Mouse (Mus musculus) intestine, embryonic 16.5 days (tissue): ENCODE data around the gene Mrpl52. TPM values are rescaled to one million over a fixed set of nuclear protein-coding genes. Genes with fewer than 3 reads are reported as not detected.

ENCODE experiments used
- ATAC-seq: fragments of 200-750 bp; cut with Nextera tagmentation; 2 replicates; pipeline ENCODE4 v1.8.0; 2017; ENCODE audit warnings: moderate TSS enrichment, moderate library complexity
- H3K27ac ChIP-seq: fragments of 300-500 bp; sonication (generic); 2 replicates; pipeline ENCODE4 v1.5.1; 2014; ENCODE audit warnings: mild to moderate bottlenecking, low read length
- H3K27me3 ChIP-seq: fragments of 300-500 bp; sonication (generic); replicated peaks from 2 replicates; pipeline ENCODE4 v1.6.1; 2014; ENCODE audit warnings: low read length, control low read depth, mixed read lengths; ENCODE audit not compliant: control insufficient read depth, insufficient read depth
- H3K36me3 ChIP-seq: fragments of 300-500 bp; sonication (generic); 2 replicates; pipeline ENCODE4 v1.6.1; 2014; ENCODE audit warnings: low read length, control low read depth; ENCODE audit not compliant: control insufficient read depth, insufficient read depth
- H3K4me1 ChIP-seq: fragments of 300-500 bp; sonication (generic); 2 replicates; pipeline ENCODE4 v1.6.1; 2014; ENCODE audit warnings: low read length, control low read depth, mixed read lengths; ENCODE audit not compliant: control insufficient read depth, insufficient read depth
- H3K4me2 ChIP-seq: fragments of 300-500 bp; sonication (generic); 2 replicates; pipeline ENCODE4 v1.6.1; 2014; ENCODE audit warnings: low read depth, low read length, control low read depth
- H3K4me3 ChIP-seq: fragments of 300-500 bp; sonication (generic); 2 replicates; pipeline ENCODE4 v1.5.1; 2014; ENCODE audit warnings: mild to moderate bottlenecking, low read length
- H3K9ac ChIP-seq: fragments of 300-500 bp; sonication (generic); 2 replicates; pipeline ENCODE4 v1.6.1; 2014; ENCODE audit warnings: low read depth, low read length
- H3K9me3 ChIP-seq: fragments of 300-500 bp; sonication (generic); 2 replicates; pipeline ENCODE4 v1.6.1; 2016; ENCODE audit warnings: low read length, control low read depth; ENCODE audit not compliant: control insufficient read depth
- WGBS: fragments of 180-500 bp; shearing (Covaris S2); extraction: QIAGEN DNeasy Blood & Tissue Kit; methylation state at CpG from one replicate; pipeline ENCODE4 v1.1.7; 2014; 5-methylcytosine and 5-hydroxymethylcytosine counted together
- polyA plus RNA-seq: library from polyadenylated mRNA; unstranded; fragments of >200 nt; fragmentation: Nextera tagmentation; extraction: Ambion mirVana; gene quantifications from 2 replicates; pipeline ENCODE4 v1.2.1, GENCODE M21; 2015

Mrpl52 gene
- polyA plus RNA-seq, 1 experiment from 2014 or later, result 267 TPM

DNA sequence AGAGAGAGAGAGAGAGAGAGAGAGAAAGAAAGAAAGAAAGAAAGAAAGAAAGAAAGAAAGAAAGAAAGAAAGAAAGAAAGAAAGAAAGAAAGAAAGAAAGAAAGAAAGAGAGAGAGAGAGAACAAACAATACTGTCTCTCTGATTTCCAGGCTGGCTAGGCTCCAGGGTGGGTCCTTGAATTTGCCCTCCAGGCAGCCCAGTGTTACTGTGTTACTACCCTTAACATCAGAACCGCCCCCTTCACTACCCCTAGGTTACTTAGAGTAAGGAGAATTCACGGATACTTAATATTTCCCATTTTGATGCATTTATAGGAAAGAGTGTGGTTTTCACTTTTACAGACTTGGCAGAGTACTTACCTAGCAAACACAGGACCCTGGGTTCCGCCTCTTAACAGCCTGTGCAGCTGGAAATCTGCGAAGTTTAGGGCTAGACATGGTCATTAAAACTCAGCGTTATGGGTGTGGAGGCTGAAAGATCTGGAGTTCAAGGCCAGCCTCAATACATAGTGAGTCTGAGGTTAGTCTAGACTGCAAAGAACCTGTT lies 10.4 kb upstream of the Mrpl52 start:
- H3K27ac ChIP-seq, result no peak overlapping the region
- H3K36me3 ChIP-seq, result no peaks in the 10 kb centered on the region
- no peak overlapping the region for H3K4me3 ChIP-seq
- H3K4me1 ChIP-seq, result peaks cover 20% of the 10 kb centered on the region
- WGBS, result 56% methylated on average over 5 of the region's 5 CpGs
- H3K9me3 ChIP-seq, result no peaks in the 10 kb centered on the region
- H3K9ac ChIP-seq, result no peak overlapping the region
- no peak overlapping the region for H3K4me2 ChIP-seq
- no peaks in the 10 kb centered on the region for H3K27me3 ChIP-seq
- no peak for ATAC-seq

DNA sequence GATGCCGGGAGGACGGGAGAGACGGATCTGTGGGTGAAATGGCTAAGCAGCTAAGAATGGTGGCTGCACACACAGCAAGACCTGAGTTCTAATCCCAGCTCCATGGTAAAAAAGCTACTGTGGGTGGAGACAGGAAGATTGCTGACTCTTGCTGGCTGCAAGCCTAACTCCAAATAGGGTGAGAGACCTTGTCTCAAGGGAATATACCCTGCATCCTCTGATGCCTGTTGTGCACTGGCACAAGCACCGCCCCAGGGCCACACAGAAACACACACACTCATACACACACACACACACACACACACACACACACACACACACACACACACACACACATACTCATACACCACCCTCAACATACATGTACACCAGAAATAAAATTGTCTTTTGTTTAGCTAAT lies 9.9 kb upstream of the Mrpl52 start:
- Histone ChIP-seq H3K36me3 (no peaks in the 10 kb centered on the region), H3K9ac (no peak overlapping the region), H3K4me3 (no peak overlapping the region), H3K4me2 (no peak overlapping the region), H3K27ac (no peak overlapping the region), H3K27me3 (no peaks in the 10 kb centered on the region), H3K9me3 (no peaks in the 10 kb centered on the region), H3K4me1 (peaks cover 20% of the 10 kb centered on the region)
- ATAC-seq, result no peak
- WGBS, result 76% methylated on average over 4 of the region's 4 CpGs

DNA sequence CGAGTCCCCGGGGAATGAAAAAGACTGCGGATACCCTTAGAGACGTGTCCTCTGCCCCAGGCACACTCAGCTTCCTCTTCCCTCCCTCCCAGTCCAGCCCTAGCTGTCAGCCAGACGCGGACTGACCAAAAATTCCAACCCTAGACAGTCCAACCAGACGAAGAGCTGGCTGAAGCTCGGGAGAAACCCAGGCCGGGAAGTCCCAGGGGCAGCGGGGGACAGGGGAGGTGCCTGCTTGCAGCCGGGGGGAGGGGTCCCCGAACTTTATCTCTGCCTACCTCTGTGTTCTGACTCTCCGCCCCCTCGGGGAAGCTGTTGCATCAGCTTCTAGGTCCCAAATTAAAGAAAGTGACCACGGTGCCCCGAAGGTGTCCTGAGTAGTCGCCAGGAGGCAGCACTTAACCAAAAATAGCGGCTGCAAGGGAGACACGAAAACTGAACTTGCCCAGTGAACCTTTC lies 9.1 kb upstream of the Mrpl52 start, which contains the start of gene Slc7a7:
Slc7a7 (minus strand) TSS at position 158 of the 459 bp plus-strand sequence.
- H3K4me3 ChIP-seq, result no peak within 1 kb of the TSS
- 15% methylated on average over 19 of the region's 19 CpGs for WGBS
- H3K4me2 ChIP-seq, result no peak within 1 kb of the TSS
- no peaks in the 10 kb centered on the region for H3K9me3 ChIP-seq
- peaks cover 20% of the 10 kb centered on the region for H3K4me1 ChIP-seq
- no peaks in the 10 kb centered on the region for H3K36me3 ChIP-seq
- H3K9ac ChIP-seq, result no peak within 1 kb of the TSS
- H3K27me3 ChIP-seq, result no peaks in the 10 kb centered on the region
- no peak within 1 kb of the TSS for H3K27ac ChIP-seq
- no peak for ATAC-seq

DNA sequence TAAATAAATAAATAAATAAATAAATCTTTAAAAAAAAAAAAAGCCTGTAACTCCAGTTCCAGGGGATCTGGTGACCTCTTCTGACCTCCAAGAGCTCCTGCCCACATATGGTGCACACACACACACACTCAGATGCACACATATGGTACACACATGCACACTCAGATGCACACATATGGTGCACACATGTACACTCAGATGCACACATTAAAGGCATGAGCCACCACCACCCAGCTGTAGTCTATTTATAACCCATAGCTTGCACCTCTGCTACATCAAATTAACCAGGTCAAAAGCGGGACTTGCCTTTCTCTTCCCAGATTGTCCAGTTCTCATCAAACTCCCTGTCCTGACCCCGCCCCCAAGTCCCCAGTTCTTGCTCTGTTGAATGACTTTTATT lies 5.7 kb upstream of the Mrpl52 start:
- H3K9me3 ChIP-seq, result no peaks in the 10 kb centered on the region
- no peak overlapping the region for H3K27ac ChIP-seq
- no peaks in the 10 kb centered on the region for H3K36me3 ChIP-seq
- no peak overlapping the region for H3K4me3 ChIP-seq
- no peak for ATAC-seq
- WGBS, result 77% methylated on average over 2 of the region's 2 CpGs
- no peaks in the 10 kb centered on the region for H3K27me3 ChIP-seq
- H3K4me1 ChIP-seq, result 0 out of 2 replicates have a peak, but pooled peaks cover 3% of the 10 kb centered on the region
- H3K4me2 ChIP-seq, result no peak overlapping the region
- H3K9ac ChIP-seq, result no peak overlapping the region

DNA sequence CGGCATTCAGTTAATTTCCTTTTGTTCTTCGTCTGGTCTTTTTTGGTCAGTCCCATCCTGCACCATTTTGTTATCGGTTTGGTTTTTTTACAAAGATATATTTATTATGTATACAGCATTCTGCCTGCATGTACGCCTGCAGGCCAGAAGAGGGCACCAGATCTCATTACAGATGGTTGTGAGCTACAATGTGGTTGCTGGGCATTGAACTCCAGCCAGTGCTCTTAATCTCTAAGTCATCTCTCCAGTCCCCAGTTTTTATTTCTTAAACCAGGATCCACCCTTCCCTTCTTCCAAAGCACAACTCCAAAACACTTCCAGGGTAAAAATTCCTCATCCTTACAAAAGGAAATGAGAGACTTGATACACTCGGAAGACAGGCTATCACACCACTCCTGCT lies 3.3 kb upstream of the Mrpl52 start:
- ATAC-seq, result no peak
- Histone ChIP-seq H3K4me1 (0 out of 2 replicates have a peak, but pooled peaks cover 5% of the 10 kb centered on the region), H3K27ac (no peak overlapping the region), H3K4me2 (no peak overlapping the region), H3K4me3 (no peak overlapping the region), H3K9me3 (no peaks in the 10 kb centered on the region), H3K36me3 (no peaks in the 10 kb centered on the region), H3K9ac (no peak overlapping the region), H3K27me3 (no peaks in the 10 kb centered on the region)
- WGBS, result 69% methylated on average over 5 of the region's 5 CpGs

DNA sequence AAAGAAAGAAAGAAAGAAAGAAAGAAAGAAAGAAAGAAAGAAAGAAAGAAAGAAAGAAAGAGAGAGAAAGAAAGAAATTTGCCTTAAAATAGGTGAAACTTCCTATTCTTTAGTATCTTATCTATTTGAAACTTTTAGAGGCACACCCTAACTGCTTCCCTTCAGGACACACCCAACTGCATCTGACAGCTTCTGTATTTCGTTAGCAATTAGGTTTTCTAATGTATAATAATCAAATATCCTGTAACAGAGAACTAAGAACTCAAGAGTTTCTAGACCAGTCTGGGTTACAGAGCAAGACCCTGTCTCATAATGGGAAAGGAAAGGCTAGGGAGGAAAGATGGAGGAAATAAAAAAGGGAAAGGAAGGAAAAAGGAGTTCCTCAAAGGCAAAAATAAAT lies 2.1 kb upstream of the Mrpl52 start:
- ATAC-seq, result no peak
- Histone ChIP-seq H3K9me3 (no peaks in the 10 kb centered on the region), H3K27me3 (no peaks in the 10 kb centered on the region), H3K27ac (no peak overlapping the region), H3K4me3 (no peak overlapping the region), H3K4me1 (peaks cover 9% of the 10 kb centered on the region), H3K9ac (no peak overlapping the region), H3K36me3 (no peaks in the 10 kb centered on the region), H3K4me2 (no peak overlapping the region)
- 75% methylated on average over 1 of the region's 1 CpGs for WGBS

DNA sequence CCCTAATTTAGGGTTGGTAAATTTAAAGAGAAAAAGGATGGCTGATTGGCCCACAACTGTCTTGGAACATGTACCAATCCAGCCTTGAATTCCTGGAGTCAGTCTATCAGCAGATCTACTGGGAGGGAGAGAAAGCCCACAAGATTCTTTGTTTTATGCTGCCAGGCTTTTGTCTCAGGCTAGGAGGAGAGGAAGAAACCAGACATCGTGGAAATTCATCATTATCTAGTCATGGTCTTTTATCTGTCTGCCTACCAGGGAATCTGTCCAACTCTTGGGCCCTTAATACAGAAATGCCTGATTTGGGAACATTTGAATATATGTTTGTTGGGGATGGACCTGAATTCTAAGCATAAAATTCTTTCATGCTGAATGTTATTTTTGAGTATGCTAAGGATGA lies 1.2 kb upstream of the Mrpl52 start:
- no peak overlapping the region for H3K27ac ChIP-seq
- H3K9me3 ChIP-seq, result no peaks in the 10 kb centered on the region
- no peaks in the 10 kb centered on the region; the same call in 1 of the 2 replicates for H3K36me3 ChIP-seq
- H3K4me2 ChIP-seq, result no peak overlapping the region
- H3K27me3 ChIP-seq, result no peaks in the 10 kb centered on the region
- no peak for ATAC-seq
- H3K9ac ChIP-seq, result no peak overlapping the region
- H3K4me3 ChIP-seq, result no peak overlapping the region
- peaks cover 18% of the 10 kb centered on the region for H3K4me1 ChIP-seq
- WGBS, result 89% methylated on average over 1 of the region's 1 CpGs

DNA sequence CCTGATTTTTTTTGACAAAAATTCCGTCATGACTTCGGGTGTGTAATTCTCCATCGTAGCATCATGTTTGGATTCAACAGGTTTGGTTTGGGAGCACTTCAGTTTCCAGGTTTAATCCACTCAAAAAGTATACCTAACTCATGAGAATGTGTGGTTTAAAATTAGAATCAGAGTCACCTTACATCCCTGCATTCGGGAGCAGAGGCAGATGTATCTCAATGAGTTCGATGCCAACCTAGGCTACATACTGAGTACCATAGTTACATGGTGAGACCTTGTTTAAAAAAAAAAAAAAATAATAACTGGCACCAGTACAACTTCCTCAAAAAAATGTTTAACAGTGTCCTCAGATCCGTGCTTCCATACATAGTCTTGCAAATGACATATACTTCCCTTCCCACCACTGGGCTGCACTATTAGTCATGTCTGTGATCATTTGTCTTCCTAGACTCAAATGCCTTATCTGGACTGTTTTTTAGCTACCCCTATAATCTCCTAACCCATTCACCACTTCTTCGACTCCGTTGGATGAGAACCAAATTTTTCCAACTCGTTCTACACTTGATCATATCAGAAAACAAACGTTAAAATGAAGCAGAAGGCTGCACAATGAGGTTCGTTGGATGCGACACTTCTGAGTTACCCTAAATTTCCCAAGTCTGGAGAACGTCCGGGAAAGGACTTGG lies 563 bp upstream of the Mrpl52 start:
- Histone ChIP-seq H3K9me3 (no peaks in the 10 kb centered on the region), H3K27me3 (no peaks in the 10 kb centered on the region), H3K9ac (peak overlapping the region; percentile 77), H3K27ac (peak overlapping the region; percentile 71), H3K4me1 (peaks cover 22% of the 10 kb centered on the region), H3K36me3 (no peaks in the 10 kb centered on the region; the same call in 1 of the 2 replicates), H3K4me3 (peak overlapping the region; percentile 69), H3K4me2 (peak overlapping the region; percentile 60)
- WGBS, result 32% methylated on average over 14 of the region's 14 CpGs
- no peak for ATAC-seq

DNA sequence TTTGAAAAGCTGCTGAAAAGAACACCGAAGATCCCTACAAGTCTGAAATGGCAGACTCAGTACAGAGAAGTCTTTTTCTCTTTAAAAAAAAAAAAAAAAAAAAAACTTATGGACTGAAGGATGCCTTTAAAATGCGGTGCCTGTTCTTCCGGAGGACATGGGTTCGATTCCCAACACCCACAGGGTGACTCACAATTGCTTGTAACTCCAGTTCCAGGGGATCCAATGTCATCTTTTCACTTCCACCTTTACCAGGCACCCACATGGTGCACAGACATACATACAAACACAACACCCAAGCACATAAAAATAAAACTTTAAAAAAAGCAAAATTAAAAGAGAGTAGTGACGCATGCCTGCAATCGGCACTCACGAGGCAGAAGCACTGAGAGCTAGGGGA lies 987 bp downstream of the Mrpl52 start:
- WGBS, result 91% methylated on average over 7 of the region's 7 CpGs

More for the DNA sequence above, 987 bp downstream of the Mrpl52 start:
- H3K27me3 ChIP-seq, result no peaks in the 10 kb centered on the region
- peaks cover 22% of the 10 kb centered on the region for H3K4me1 ChIP-seq
- ATAC-seq, result no peak
- H3K4me3 ChIP-seq, result peak overlapping the region; percentile 69
- H3K9me3 ChIP-seq, result no peaks in the 10 kb centered on the region
- no peaks in the 10 kb centered on the region; the same call in 1 of the 2 replicates for H3K36me3 ChIP-seq
- peak overlapping the region; percentile 73 for H3K4me2 ChIP-seq
- H3K27ac ChIP-seq, result no peak overlapping the region
- H3K9ac ChIP-seq, result peak overlapping the region; percentile 77; the same call in 1 of the 2 replicates
